Mouse (Mus musculus): Measurements from ENCODE around the gene Ezh1.

DNA sequence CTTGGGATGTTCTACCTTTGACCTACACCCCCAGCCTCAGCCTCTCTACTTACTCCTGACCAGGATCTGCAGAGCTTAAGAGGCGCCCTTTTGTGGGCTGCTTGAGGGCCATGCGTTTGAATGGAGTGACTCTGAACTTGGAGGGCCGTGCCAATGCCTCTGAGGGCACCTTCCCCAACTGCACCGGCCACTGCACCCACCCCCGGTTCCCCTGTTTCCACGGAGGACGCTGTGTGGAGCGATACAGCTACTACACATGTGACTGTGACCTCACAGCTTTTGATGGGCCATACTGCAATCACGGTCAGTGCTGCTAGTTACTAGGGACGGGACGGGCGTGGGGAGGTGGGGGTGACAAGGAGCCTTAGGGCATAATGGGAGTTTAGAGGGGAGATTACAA, 41.3 kb downstream of the Ezh1 start:
- TF ChIP-seq GATA1 (IDR thresholded peaks at IDR 0.05; ENCODE audit: borderline replicate concordance, low read length) (no peak), CTCF (IDR thresholded peaks at IDR 0.05; ENCODE audit: low read depth, low read length) (no peak), TAL1 (conservative IDR thresholded peaks at IDR 0.05; ENCODE audit: low read depth, low read length) (no peak), GATA2 (IDR thresholded peaks at IDR 0.05; ENCODE audit: borderline replicate concordance, low read depth, low read length) (no peak), POLR2AphosphoS5 (IDR thresholded peaks at IDR 0.05; ENCODE audit: insufficient replicate concordance, low read depth, low read length) (no peak)

Data from G1E (cell line).